Mouse (Mus musculus) bone marrow macrophage, adult 2 months (primary cell): ENCODE measurements at regions not wholly inside any gene's neighbourhood (a gene's known extent, or its start where the extent isn't known, plus 50 kb on each side); places are given as distances from the start of the nearest gene placed in this dataset.

Experiments
- H3K27ac ChIP-seq: 2 replicates; pipeline ENCODE4 v1.5.1; 2012; ENCODE audit warnings: low read depth, low read length; ENCODE audit not compliant: insufficient read depth
- H3K4me1 ChIP-seq: 2 replicates; pipeline ENCODE4 v1.6.1; 2012; ENCODE audit warnings: low read length; ENCODE audit not compliant: control insufficient read depth, insufficient read depth
- H3K4me3 ChIP-seq: 2 replicates; pipeline ENCODE4 v1.5.1; 2012; ENCODE audit warnings: mild to moderate bottlenecking, low read length, moderate library complexity; ENCODE audit not compliant: insufficient read depth
- CTCF ChIP-seq: IDR thresholded peaks from 2 replicates; pipeline ENCODE4 v1.5.1; 2012; ENCODE audit warnings: low read depth, mild to moderate bottlenecking, low read length, moderate library complexity
- POLR2A ChIP-seq: IDR thresholded peaks from 2 replicates; pipeline ENCODE4 v1.6.1; 2012; ENCODE audit warnings: mild to moderate bottlenecking, low read depth, low read length, borderline replicate concordance

GRCm38 (mm10) chr15:36719241-36719640, 288.3 kb downstream of the Zfp706 start:
- no peak overlapping the region for H3K27ac ChIP-seq

DNA sequence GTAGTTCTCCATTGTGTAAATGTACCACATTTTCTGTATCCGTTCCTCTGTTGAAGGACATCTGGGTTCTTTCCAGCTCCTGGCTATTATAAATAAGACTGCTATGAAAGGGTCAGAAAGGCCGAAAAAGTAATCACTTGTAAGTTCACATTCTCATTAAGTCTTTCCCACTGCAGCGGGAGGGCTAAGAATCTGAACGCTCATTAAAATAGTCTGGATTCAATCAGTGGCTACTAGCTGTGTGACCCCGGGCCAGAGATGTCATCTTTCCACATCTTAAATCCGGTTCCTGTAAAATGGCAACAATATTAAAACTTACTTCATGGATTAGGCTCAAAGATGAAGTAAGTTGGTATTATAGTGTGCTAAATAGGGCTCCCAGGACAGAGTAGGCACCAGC, 289.7 kb downstream of the Zfp706 start:
- Histone ChIP-seq H3K4me3 (no peak overlapping the region), H3K4me1 (peaks cover 4% of the 10 kb centered on the region), H3K27ac (no peak overlapping the region)
- no peak for TF ChIP-seq CTCF
- no peak for TF ChIP-seq POLR2A

More at GRCm38 (mm10) chr15:36719241-36719640, 288.3 kb downstream of the Zfp706 start:
- H3K4me3 ChIP-seq: no peak overlapping the region
- H3K4me1 ChIP-seq: peaks cover 4% of the 10 kb centered on the region
- TF ChIP-seq CTCF (no peak), POLR2A (no peak)

DNA sequence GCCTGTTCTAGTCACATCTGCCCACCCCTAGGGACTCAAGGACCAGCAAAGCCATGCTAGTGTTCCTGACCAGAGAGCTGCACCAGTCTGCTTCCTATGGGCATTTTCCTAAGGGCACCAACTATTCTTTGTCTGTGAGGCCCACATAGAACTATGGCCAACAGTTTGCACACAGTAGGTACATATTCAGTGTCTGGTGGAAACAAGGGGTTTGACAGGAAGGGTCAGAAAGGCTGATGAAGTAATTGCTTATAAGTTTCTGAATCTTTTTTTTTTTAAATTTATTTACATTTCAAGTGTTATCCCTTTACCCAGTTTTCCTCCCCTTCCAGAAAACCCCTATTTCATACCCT, 290.9 kb downstream of the Zfp706 start:
- Histone ChIP-seq H3K27ac (no peak overlapping the region), H3K4me1 (peaks cover 4% of the 10 kb centered on the region), H3K4me3 (no peak overlapping the region)
- no peak for TF ChIP-seq CTCF
- TF ChIP-seq POLR2A: no peak

DNA sequence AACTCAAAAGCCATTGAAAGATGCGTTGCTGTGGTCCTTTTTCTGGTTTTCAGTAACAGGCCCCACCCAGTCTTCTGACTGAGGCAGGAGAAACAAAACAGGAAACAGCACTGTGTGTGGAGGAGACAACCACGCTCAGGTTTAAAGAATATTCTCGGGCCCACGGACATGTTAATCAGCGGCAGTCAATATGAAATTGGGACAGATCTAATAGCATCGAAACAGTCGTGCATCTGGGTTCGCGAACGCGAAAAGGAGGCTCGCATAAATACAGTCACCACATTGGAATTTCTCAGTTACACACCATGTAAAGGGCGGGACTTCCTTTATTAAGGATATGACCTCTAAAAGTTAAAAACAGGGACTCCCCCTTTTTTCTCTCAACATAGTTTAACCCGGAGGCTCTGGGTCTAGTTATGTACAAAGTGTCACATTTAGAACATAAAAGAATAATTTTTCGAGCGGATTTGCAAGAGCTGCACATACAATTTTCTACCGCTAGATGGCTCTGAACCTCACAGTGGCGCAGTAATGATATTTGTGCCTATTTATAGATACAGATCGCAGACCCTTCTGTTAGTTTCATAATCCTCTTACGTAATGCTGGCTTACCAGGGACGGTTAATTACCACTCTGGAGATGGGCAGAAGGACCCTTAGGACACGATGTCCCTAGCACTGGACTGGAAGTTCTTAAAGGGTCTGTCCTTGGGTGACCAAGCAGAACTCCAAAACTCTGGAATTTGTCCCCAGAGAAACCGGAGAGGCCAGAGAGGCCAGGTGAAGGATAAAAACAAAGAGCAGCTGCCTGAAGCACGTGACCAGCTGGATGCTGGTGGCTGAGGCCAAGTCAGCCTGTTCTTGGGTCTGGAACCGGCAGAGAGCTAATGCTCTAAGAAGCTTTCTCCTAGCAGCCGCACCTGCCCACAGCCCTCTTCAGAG, 291.6 kb downstream of the Zfp706 start:
- Histone ChIP-seq H3K4me1 (peaks cover 4% of the 10 kb centered on the region), H3K27ac (no peak overlapping the region), H3K4me3 (peak overlapping the region; percentile 56)
- TF ChIP-seq CTCF (peak; percentile 16; the same call in 1 of the 2 replicates), POLR2A (no peak)

GRCm38 (mm10) chr15:36715159-36715558, 292.4 kb downstream of the Zfp706 start:
- TF ChIP-seq POLR2A (no peak), CTCF (no peak)
- Histone ChIP-seq H3K4me3 (no peak overlapping the region), H3K27ac (no peak overlapping the region), H3K4me1 (peaks cover 4% of the 10 kb centered on the region)

DNA sequence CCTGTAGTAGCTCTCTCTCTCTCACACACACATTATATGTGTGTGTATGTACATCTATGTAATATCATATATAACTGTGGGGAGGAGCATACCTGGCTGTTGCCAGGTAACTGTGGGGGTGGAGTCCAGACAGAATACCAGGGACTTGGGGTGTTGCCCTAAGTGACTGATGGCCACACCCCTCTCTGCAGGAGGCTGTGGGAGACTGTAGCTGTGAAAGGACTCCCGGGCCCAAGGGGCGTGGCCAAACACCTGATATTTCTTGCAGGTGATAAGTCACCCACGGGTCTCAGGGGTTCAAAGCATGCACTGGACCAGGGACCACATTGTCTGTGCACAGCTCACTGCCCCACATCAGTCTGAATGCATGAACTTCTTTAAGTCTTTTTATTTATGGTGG, 297.8 kb downstream of the Zfp706 start:
- TF ChIP-seq POLR2A (no peak), CTCF (no peak)
- H3K27ac ChIP-seq: no peak overlapping the region
- no peaks in the 10 kb centered on the region for H3K4me1 ChIP-seq
- H3K4me3 ChIP-seq: no peak overlapping the region

DNA sequence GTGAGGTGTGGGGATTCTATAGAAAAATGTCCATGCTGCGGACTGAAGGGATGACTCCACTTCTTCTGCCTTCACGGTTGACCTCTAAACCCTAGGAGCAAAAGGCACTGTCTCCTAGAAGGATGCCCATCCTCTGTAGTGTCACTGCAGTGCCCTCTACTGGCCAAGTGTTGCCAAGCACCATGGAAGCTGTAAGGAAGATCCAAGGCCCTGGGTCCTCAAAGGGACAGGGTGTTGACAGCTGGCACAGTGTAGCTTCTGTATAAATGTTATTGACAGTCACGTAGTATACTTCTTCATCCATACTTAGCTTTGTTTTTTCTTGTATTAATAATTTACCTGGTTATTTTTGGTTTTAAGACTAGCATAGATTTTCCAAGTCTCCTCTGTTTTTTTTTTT, 299.1 kb downstream of the Zfp706 start:
- Histone ChIP-seq H3K27ac (no peak overlapping the region), H3K4me3 (no peak overlapping the region), H3K4me1 (no peaks in the 10 kb centered on the region)
- TF ChIP-seq POLR2A: no peak
- peak; percentile 81 for TF ChIP-seq CTCF

DNA sequence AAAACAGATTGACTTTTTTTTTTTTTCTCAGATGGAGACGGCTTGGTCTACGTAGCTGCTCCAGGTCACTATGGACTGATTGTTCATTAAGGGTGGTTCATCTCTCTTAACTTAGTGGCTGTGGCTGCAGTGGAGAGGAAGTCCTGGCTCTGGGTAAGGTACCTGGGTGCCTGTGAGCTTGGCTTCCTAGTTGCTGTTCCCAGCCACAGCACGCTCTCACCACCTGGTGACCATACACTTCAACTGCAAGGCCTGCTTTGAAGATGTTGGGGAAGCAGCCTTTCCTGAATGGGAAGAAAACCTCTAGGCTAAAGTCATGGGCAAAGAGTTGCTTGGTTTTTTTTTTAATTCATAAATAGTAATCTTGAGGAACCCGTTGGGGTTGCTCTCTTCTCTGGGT, 301.6 kb downstream of the Zfp706 start:
- Histone ChIP-seq H3K4me1 (no peaks in the 10 kb centered on the region), H3K4me3 (no peak overlapping the region), H3K27ac (no peak overlapping the region)
- TF ChIP-seq CTCF: no peak
- no peak for TF ChIP-seq POLR2A

- no peak overlapping the region for H3K4me3 ChIP-seq
- no peaks in the 10 kb centered on the region for H3K4me1 ChIP-seq
Observed at GRCm38 (mm10) chr15:36705391-36705790, 302.2 kb downstream of the Zfp706 start.

DNA sequence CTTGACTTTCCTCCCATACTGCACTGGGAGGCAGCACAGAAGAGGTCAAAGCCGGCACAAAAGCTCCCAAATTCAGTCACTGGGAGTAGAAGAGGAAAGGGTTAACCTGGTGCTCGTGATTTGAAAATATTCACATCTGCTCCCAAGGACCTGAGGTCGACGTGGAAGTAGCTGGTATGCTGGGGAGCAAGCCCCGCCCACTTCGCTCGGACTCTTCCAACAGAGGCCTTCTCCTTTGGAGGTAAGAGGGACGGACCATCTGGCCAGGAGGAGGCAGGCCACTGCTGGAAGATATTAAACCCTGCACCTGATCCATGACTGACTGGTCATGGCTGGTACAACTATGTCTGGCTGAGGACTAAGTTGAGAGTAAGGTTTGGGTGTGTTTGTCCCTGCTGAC, 305.7 kb downstream of the Zfp706 start:
- Histone ChIP-seq H3K4me1 (no peaks in the 10 kb centered on the region), H3K27ac (no peak overlapping the region), H3K4me3 (no peak overlapping the region)
- TF ChIP-seq CTCF (no peak), POLR2A (no peak)

More at GRCm38 (mm10) chr15:36705391-36705790, 302.2 kb downstream of the Zfp706 start:
- no peak overlapping the region for H3K27ac ChIP-seq
- no peak for TF ChIP-seq CTCF
- TF ChIP-seq POLR2A: no peak

GRCm38 (mm10) chr15:36700196-36700595, 307.4 kb downstream of the Zfp706 start:
- H3K27ac ChIP-seq: no peak overlapping the region
- no peaks in the 10 kb centered on the region for H3K4me1 ChIP-seq
- no peak overlapping the region for H3K4me3 ChIP-seq

More at GRCm38 (mm10) chr15:36700196-36700595, 307.4 kb downstream of the Zfp706 start:
- no peak for TF ChIP-seq CTCF
- TF ChIP-seq POLR2A: no peak
